Mouse (Mus musculus) layer of hippocampus, postnatal 10 days (tissue): ENCODE measurements at regions not wholly inside any gene's neighbourhood (a gene's known extent, or its start where the extent isn't known, plus 50 kb on each side); places are given as distances from the start of the nearest gene placed in this dataset.

Experiments
- DNase-seq, 2 experiments: peaks; one replicate each; pipeline ENCODE4 v3.0.0; 2021; ENCODE audit warnings: low spot score in 2 of 2

GRCm38 (mm10) chr8:90636770-90637169 lies 180.4 kb downstream of the Gm19935 start:
- no peak for DNase-seq

GRCm38 (mm10) chr8:90635766-90636492 lies 181.3 kb downstream of the Gm19935 start:
- no peak for DNase-seq

- no peak for DNase-seq
Measured at GRCm38 (mm10) chr8:90630796-90631195, 186.4 kb downstream of the Gm19935 start.

GRCm38 (mm10) chr8:90608410-90608809 lies 208.8 kb downstream of the Gm19935 start:
- DNase-seq, result no peak

- DNase-seq, result no peak
Measured at GRCm38 (mm10) chr8:90600946-90601695, 216.1 kb downstream of the Gm19935 start.

- DNase-seq, result no peak
Measured at GRCm38 (mm10) chr8:90597376-90597775, 219.8 kb downstream of the Gm19935 start.

- no peak for DNase-seq
Measured at GRCm38 (mm10) chr8:90579426-90579825, 231.3 kb upstream of the Tox3 start.

- peak; percentile 13 to 20 for DNase-seq
Measured at GRCm38 (mm10) chr8:90576976-90577375, 228.8 kb upstream of the Tox3 start.

GRCm38 (mm10) chr8:90574676-90575075 lies 226.5 kb upstream of the Tox3 start:
- no peak for DNase-seq

- DNase-seq, result no peak
Measured at GRCm38 (mm10) chr8:90556079-90556427, 207.9 kb upstream of the Tox3 start.

- no peak for DNase-seq
Measured at GRCm38 (mm10) chr8:90555415-90556078, 207.4 kb upstream of the Tox3 start.

- DNase-seq, result no peak
Measured at GRCm38 (mm10) chr8:90547276-90547675, 199.1 kb upstream of the Tox3 start.

- no peak for DNase-seq
Measured at GRCm38 (mm10) chr8:90542619-90543018, 194.5 kb upstream of the Tox3 start.

GRCm38 (mm10) chr8:90536196-90536640 lies 188.1 kb upstream of the Tox3 start:
- DNase-seq, result no peak

- no peak for DNase-seq
Measured at GRCm38 (mm10) chr8:90535515-90536156, 187.5 kb upstream of the Tox3 start.

GRCm38 (mm10) chr8:90521393-90521792 lies 173.2 kb upstream of the Tox3 start:
- DNase-seq, result no peak

- no peak for DNase-seq
Measured at GRCm38 (mm10) chr8:90520186-90520585, 172.0 kb upstream of the Tox3 start.

- DNase-seq, result no peak
Measured at GRCm38 (mm10) chr8:90519567-90519966, 171.4 kb upstream of the Tox3 start.

GRCm38 (mm10) chr8:90514191-90514590 lies 166.0 kb upstream of the Tox3 start:
- DNase-seq, result no peak

- no peak for DNase-seq
Measured at GRCm38 (mm10) chr8:90513601-90514000, 165.5 kb upstream of the Tox3 start.

GRCm38 (mm10) chr8:90513102-90513501 lies 165.0 kb upstream of the Tox3 start:
- no peak for DNase-seq

GRCm38 (mm10) chr8:90512594-90512993 lies 164.5 kb upstream of the Tox3 start:
- no peak for DNase-seq
